Mouse (Mus musculus) liver, embryonic 12.5 days (tissue): ENCODE results near the gene Adgrg6. TPM values are rescaled to one million over a fixed set of nuclear protein-coding genes. Genes with fewer than 3 reads are reported as not detected.

Source experiments
- ATAC-seq: fragments of 200-750 bp; cut with Nextera tagmentation; 2 replicates; pipeline ENCODE4 v1.8.0; 2017; ENCODE audit warnings: moderate number of reproducible peaks, mild to moderate bottlenecking, moderate library complexity
- H3K27ac ChIP-seq: fragments of 300-500 bp; sonication (generic); 2 replicates; pipeline ENCODE4 v1.5.1; 2016; ENCODE audit warnings: mild to moderate bottlenecking
- H3K27me3 ChIP-seq: fragments of 300-500 bp; sonication (generic); replicated peaks from 2 replicates; pipeline ENCODE4 v1.6.1; 2016; ENCODE audit warnings: mild to moderate bottlenecking, moderate library complexity
- H3K36me3 ChIP-seq: fragments of 300-500 bp; sonication (generic); 2 replicates; pipeline ENCODE4 v1.6.1; 2016; ENCODE audit warnings: mild to moderate bottlenecking, moderate library complexity
- H3K4me1 ChIP-seq: fragments of 300-500 bp; sonication (generic); 2 replicates; pipeline ENCODE4 v1.6.1; 2016
- H3K4me2 ChIP-seq: fragments of 300-500 bp; sonication (generic); 2 replicates; pipeline ENCODE4 v1.6.1; 2016; ENCODE audit warnings: mild to moderate bottlenecking, moderate library complexity
- H3K4me3 ChIP-seq: fragments of 300-500 bp; sonication (generic); 2 replicates; pipeline ENCODE4 v1.5.1; 2016; ENCODE audit warnings: mild to moderate bottlenecking, moderate library complexity
- H3K9ac ChIP-seq: fragments of 300-500 bp; sonication (generic); 2 replicates; pipeline ENCODE4 v1.6.1; 2016; ENCODE audit warnings: mild to moderate bottlenecking, moderate library complexity
- H3K9me3 ChIP-seq: fragments of 300-500 bp; sonication (generic); replicated peaks from 2 replicates; pipeline ENCODE4 v1.6.1; 2016; ENCODE audit warnings: mild to moderate bottlenecking, moderate library complexity
- WGBS: fragments of 180-500 bp; shearing (Covaris S2); methylation state at CpG from one replicate; pipeline ENCODE4 v1.1.7; 2016; ENCODE audit not compliant: insufficient replicate concordance; 5-methylcytosine and 5-hydroxymethylcytosine counted together
- polyA plus RNA-seq: library from polyadenylated mRNA; unstranded; fragments of >200 nt; fragmentation: Nextera tagmentation; extraction: Ambion mirVana; gene quantifications from 2 replicates; pipeline ENCODE4 v1.2.1, GENCODE M21; 2016

Adgrg6 gene
- polyA plus RNA-seq, 1 experiment from 2014 or later, result 1.1 TPM

GRCm38 (mm10) chr10:14454481-14454880 is 91.0 kb downstream of the Adgrg6 start:
- H3K4me1 ChIP-seq, result no peaks in the 10 kb centered on the region
- H3K36me3 ChIP-seq, result no peaks in the 10 kb centered on the region
- no peaks in the 10 kb centered on the region for H3K9me3 ChIP-seq
- H3K9ac ChIP-seq, result no peak overlapping the region
- H3K27me3 ChIP-seq, result no peaks in the 10 kb centered on the region
- 49% methylated on average over 4 of the region's 4 CpGs for whole genome bisulfite sequencing
- no peak for ATAC-seq
- no peak overlapping the region for H3K27ac ChIP-seq
- H3K4me3 ChIP-seq, result no peak overlapping the region
- no peak overlapping the region for H3K4me2 ChIP-seq

GRCm38 (mm10) chr10:14451811-14452210 is 93.6 kb downstream of the Adgrg6 start:
- WGBS, result 26% methylated on average over 3 of the region's 3 CpGs
- no peak for ATAC-seq
- no peaks in the 10 kb centered on the region for H3K27me3 ChIP-seq

GRCm38 (mm10) chr10:14450073-14450472 is 95.4 kb downstream of the Adgrg6 start:
- Histone ChIP-seq H3K4me2 (no peak overlapping the region), H3K9ac (no peak overlapping the region), H3K9me3 (no peaks in the 10 kb centered on the region), H3K36me3 (no peaks in the 10 kb centered on the region), H3K4me1 (no peaks in the 10 kb centered on the region), H3K4me3 (no peak overlapping the region), H3K27ac (no peak overlapping the region), H3K27me3 (no peaks in the 10 kb centered on the region)
- 62% methylated on average over 7 of the region's 7 CpGs for WGBS
- ATAC-seq, result no peak

More at GRCm38 (mm10) chr10:14451811-14452210, 93.6 kb downstream of the Adgrg6 start:
- Histone ChIP-seq H3K4me3 (no peak overlapping the region), H3K4me2 (no peak overlapping the region), H3K4me1 (no peaks in the 10 kb centered on the region), H3K9ac (no peak overlapping the region), H3K9me3 (no peaks in the 10 kb centered on the region), H3K27ac (no peak overlapping the region), H3K36me3 (no peaks in the 10 kb centered on the region)

GRCm38 (mm10) chr10:14445590-14446291 is 99.7 kb downstream of the Adgrg6 start:
- WGBS, result 34% methylated on average over 12 of the region's 12 CpGs
- H3K4me1 ChIP-seq, result no peaks in the 10 kb centered on the region
- H3K4me2 ChIP-seq, result peak overlapping the region; percentile 30
- no peaks in the 10 kb centered on the region for H3K9me3 ChIP-seq
- H3K27ac ChIP-seq, result no peak overlapping the region
- H3K27me3 ChIP-seq, result no peaks in the 10 kb centered on the region
- no peaks in the 10 kb centered on the region for H3K36me3 ChIP-seq
- ATAC-seq, result peak; percentile 66
- H3K4me3 ChIP-seq, result peak overlapping the region; percentile 16; the same call in 1 of the 2 replicates
- no peak overlapping the region for H3K9ac ChIP-seq

- no peaks in the 10 kb centered on the region for H3K36me3 ChIP-seq
These were observed 104.4 kb downstream of the Adgrg6 start for GRCm38 (mm10) chr10:14440860-14441579.

GRCm38 (mm10) chr10:14404070-14404469 is 141.4 kb downstream of the Adgrg6 start:
- no peak for ATAC-seq
- Histone ChIP-seq H3K4me1 (no peaks in the 10 kb centered on the region), H3K36me3 (no peaks in the 10 kb centered on the region), H3K27ac (no peak overlapping the region), H3K9ac (no peak overlapping the region), H3K4me3 (no peak overlapping the region), H3K27me3 (no peaks in the 10 kb centered on the region), H3K4me2 (no peak overlapping the region), H3K9me3 (no peaks in the 10 kb centered on the region)
- 38% methylated on average over 1 of the region's 1 CpGs for WGBS

More at GRCm38 (mm10) chr10:14440860-14441579, 104.4 kb downstream of the Adgrg6 start:
- H3K4me2 ChIP-seq, result no peak overlapping the region
- H3K9me3 ChIP-seq, result no peaks in the 10 kb centered on the region
- no peaks in the 10 kb centered on the region for H3K27me3 ChIP-seq
- H3K9ac ChIP-seq, result no peak overlapping the region
- 80% methylated on average over 9 of the region's 9 CpGs for WGBS
- no peak overlapping the region for H3K27ac ChIP-seq
- ATAC-seq, result no peak
- H3K4me3 ChIP-seq, result no peak overlapping the region
- no peaks in the 10 kb centered on the region for H3K4me1 ChIP-seq

GRCm38 (mm10) chr10:14401744-14402143 is 143.7 kb downstream of the Adgrg6 start:
- Histone ChIP-seq H3K4me1 (no peaks in the 10 kb centered on the region), H3K4me3 (no peak overlapping the region), H3K27me3 (no peaks in the 10 kb centered on the region), H3K27ac (no peak overlapping the region), H3K9ac (no peak overlapping the region), H3K4me2 (no peak overlapping the region), H3K36me3 (no peaks in the 10 kb centered on the region), H3K9me3 (no peaks in the 10 kb centered on the region)
- ATAC-seq, result no peak
- WGBS, result 61% methylated on average over 8 of the region's 8 CpGs

GRCm38 (mm10) chr10:14391025-14391639 is 154.3 kb downstream of the Adgrg6 start:
- Histone ChIP-seq H3K4me2 (no peak overlapping the region), H3K4me1 (no peaks in the 10 kb centered on the region), H3K27ac (no peak overlapping the region), H3K4me3 (no peak overlapping the region), H3K36me3 (no peaks in the 10 kb centered on the region), H3K27me3 (no peaks in the 10 kb centered on the region), H3K9ac (no peak overlapping the region), H3K9me3 (no peaks in the 10 kb centered on the region)
- WGBS, result 12% methylated on average over 11 of the region's 11 CpGs
- no peak for ATAC-seq

GRCm38 (mm10) chr10:14385574-14385973 is 159.9 kb downstream of the Adgrg6 start:
- no peak for ATAC-seq
- no peak overlapping the region for H3K4me2 ChIP-seq
- H3K36me3 ChIP-seq, result no peaks in the 10 kb centered on the region
- no peaks in the 10 kb centered on the region for H3K4me1 ChIP-seq
- H3K9me3 ChIP-seq, result no peaks in the 10 kb centered on the region
- WGBS, result 59% methylated on average over 5 of the region's 5 CpGs
- no peak overlapping the region for H3K4me3 ChIP-seq
- no peaks in the 10 kb centered on the region for H3K27me3 ChIP-seq
- H3K27ac ChIP-seq, result no peak overlapping the region
- H3K9ac ChIP-seq, result no peak overlapping the region

GRCm38 (mm10) chr10:14365065-14365589 is 180.3 kb downstream of the Adgrg6 start:
- Histone ChIP-seq H3K4me3 (no peak overlapping the region), H3K4me1 (no peaks in the 10 kb centered on the region), H3K4me2 (no peak overlapping the region), H3K36me3 (no peaks in the 10 kb centered on the region), H3K9me3 (no peaks in the 10 kb centered on the region), H3K27me3 (no peaks in the 10 kb centered on the region), H3K27ac (no peak overlapping the region), H3K9ac (no peak overlapping the region)
- ATAC-seq, result no peak
- 78% methylated on average over 1 of the region's 1 CpGs for WGBS

GRCm38 (mm10) chr10:14363226-14363625 is 182.2 kb downstream of the Adgrg6 start:
- no peaks in the 10 kb centered on the region for H3K27me3 ChIP-seq
- no peak overlapping the region for H3K27ac ChIP-seq
- no peaks in the 10 kb centered on the region for H3K36me3 ChIP-seq
- no peaks in the 10 kb centered on the region for H3K9me3 ChIP-seq
- H3K9ac ChIP-seq, result no peak overlapping the region
- no peak overlapping the region for H3K4me3 ChIP-seq
- no peak overlapping the region for H3K4me2 ChIP-seq
- H3K4me1 ChIP-seq, result no peaks in the 10 kb centered on the region
- no peak for ATAC-seq
- whole genome bisulfite sequencing, result 81% methylated on average over 2 of the region's 2 CpGs

GRCm38 (mm10) chr10:14358271-14358670 is 187.2 kb downstream of the Adgrg6 start:
- Histone ChIP-seq H3K4me3 (no peak overlapping the region), H3K4me1 (no peaks in the 10 kb centered on the region), H3K27me3 (no peaks in the 10 kb centered on the region), H3K36me3 (no peaks in the 10 kb centered on the region), H3K4me2 (no peak overlapping the region), H3K9ac (no peak overlapping the region), H3K9me3 (no peaks in the 10 kb centered on the region), H3K27ac (no peak overlapping the region)
- ATAC-seq, result no peak
- 64% methylated on average over 3 of the region's 3 CpGs for WGBS
